Mouse (Mus musculus) cerebellum, adult 2 months (tissue): ENCODE results near the gene Tiam1.

Source experiments
- CTCF ChIP-seq: fragments of 200-500 bp; IDR thresholded peaks from 2 replicates; pipeline ENCODE4 v1.5.1; 2011; ENCODE audit warnings: low read depth, mild to moderate bottlenecking, control low read depth, low read length, moderate library complexity, borderline replicate concordance; ENCODE audit not compliant: insufficient read depth
- POLR2A ChIP-seq: fragments of 200-500 bp; IDR thresholded peaks from 2 replicates; pipeline ENCODE4 v1.6.1; 2011; ENCODE audit warnings: low read length, control low read depth, borderline replicate concordance; ENCODE audit not compliant: insufficient read depth

DNA sequence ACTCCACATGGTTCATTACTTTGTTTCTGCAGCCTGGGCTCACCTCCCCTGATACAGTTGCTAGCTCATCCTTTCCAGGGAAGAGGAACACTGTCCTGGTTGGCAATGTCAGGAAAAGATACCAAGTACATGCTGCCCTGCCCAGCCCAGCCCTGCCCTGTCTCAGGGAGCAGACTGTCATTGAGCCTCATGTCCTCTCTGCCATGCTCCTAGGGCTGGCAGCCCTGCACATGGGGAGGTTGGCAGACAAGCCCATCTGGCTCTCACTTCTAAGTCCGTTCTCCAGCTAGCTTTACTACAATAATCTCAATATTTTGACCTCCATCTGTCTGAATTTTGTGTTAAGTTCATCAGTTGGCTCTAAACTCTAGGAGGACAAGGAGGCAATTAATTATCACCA lies 62.4 kb downstream of the Tiam1 start:
- TF ChIP-seq CTCF (no peak), POLR2A (no peak)
